Mouse (Mus musculus): ENCODE results near the gene Uckl1. TPM values are rescaled to one million over a fixed set of nuclear protein-coding genes. Genes with fewer than 3 reads are reported as not detected.

The Uckl1 gene
- polyA plus RNA-seq, 1 experiment from 2014 or later, result 43.5 TPM

DNA sequence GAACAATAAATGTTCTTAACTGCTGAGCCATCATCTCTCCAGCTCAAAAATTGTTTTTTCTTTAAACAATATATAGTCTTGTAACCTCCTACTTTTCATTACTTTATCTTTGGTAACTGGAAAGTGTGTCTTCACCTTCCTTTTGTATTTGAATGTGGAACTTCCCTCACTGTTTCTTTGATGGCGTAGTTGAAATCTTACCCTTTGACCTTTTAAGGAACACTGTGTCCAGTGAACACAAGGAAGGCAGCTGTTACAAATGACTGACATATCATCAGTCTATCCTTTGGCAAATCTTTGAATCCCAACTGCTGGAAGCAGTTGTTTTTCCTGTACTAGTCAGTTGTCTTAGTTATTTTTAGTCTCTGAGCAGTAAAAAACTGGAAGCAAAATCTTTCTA lies 55.6 kb downstream of the Uckl1 start:
- Histone ChIP-seq H3K27ac (no peak overlapping the region), H3K4me3 (no peak overlapping the region), H3K9ac (no peak overlapping the region), H3K4me2 (replicated peaks) (no peak overlapping the region), H3K36me3 (peaks cover 47% of the 10 kb centered on the region), H3K27me3 (no peaks in the 10 kb centered on the region), H3K9me3 (peaks cover 24% of the 10 kb centered on the region; the same call in 1 of the 2 replicates), H3K4me1 (peaks cover 6% of the 10 kb centered on the region; the same call in 1 of the 2 replicates)
- 83% methylated on average over 1 of the region's 1 CpGs for WGBS
- ATAC-seq (ENCODE audit: low FRiP score, low read depth), result no peak

DNA sequence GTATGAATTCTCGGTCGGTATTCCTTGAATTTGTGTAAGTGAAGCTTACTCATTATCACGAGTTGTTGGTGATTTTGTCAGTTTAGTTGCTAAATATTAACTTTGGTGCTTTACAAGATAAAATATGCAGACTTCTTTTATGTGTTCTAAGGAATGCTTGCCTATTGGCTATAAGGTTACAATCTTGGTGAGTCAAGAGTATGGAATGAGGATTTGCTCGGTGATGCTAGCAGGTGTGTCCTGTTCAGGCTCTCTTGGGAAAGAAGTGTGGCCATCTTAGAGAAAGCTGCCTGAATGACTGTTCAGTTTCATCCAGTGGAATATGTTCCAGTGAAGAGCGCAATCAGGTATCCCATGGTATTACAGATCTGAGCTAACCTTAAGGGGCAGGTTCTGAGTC lies 59.2 kb downstream of the Uckl1 start:
- Histone ChIP-seq H3K9me3 (peaks cover 9% of the 10 kb centered on the region; the same call in 1 of the 2 replicates), H3K36me3 (peaks cover 27% of the 10 kb centered on the region), H3K4me2 (replicated peaks) (no peak overlapping the region), H3K27me3 (no peaks in the 10 kb centered on the region), H3K27ac (no peak overlapping the region), H3K4me3 (no peak overlapping the region), H3K4me1 (peaks cover 19% of the 10 kb centered on the region), H3K9ac (no peak overlapping the region)
- no peak for ATAC-seq (ENCODE audit: low FRiP score, low read depth)
- 83% methylated on average over 5 of the region's 5 CpGs for WGBS

- Histone ChIP-seq H3K9ac (no peak overlapping the region), H3K36me3 (peaks cover 8% of the 10 kb centered on the region), H3K27ac (no peak overlapping the region), H3K4me2 (replicated peaks) (0 out of 2 replicates have a peak overlapping the region, but pooled peaks have one; percentile 1), H3K4me3 (no peak overlapping the region), H3K4me1 (peaks cover 26% of the 10 kb centered on the region), H3K27me3 (no peaks in the 10 kb centered on the region), H3K9me3 (no peaks in the 10 kb centered on the region)
- 76% methylated on average over 5 of the region's 5 CpGs for WGBS
- no peak for ATAC-seq (ENCODE audit: low FRiP score, low read depth)
These were observed 61.9 kb downstream of the Uckl1 start for GRCm38 (mm10) chr2:181522811-181523210.

DNA sequence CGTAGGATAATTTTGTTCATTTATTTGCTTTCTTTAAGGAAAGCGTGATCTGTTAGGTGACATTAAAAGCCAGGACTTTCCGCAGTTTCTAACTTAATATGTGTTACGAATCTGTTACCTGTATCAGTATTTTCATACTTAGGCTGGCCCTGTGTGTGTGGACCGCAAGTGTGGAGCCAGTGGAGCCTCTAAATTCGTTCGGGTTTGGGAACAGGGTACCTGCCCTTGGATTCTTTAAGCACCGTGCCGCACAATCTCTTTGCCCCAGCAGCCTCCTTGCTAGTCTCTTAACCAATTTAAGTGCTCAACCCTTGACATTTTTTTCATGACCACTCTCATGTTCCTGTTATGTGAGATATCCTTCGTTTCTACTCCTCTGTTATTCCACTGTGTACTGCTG lies 63.2 kb downstream of the Uckl1 start:
- no peak for ATAC-seq (ENCODE audit: low FRiP score, low read depth)
- WGBS, result 50% methylated on average over 10 of the region's 10 CpGs
- Histone ChIP-seq H3K27ac (no peak overlapping the region), H3K36me3 (peaks cover 17% of the 10 kb centered on the region), H3K4me3 (peak overlapping the region; percentile 87), H3K9me3 (no peaks in the 10 kb centered on the region), H3K4me2 (replicated peaks) (peak overlapping the region; percentile 78), H3K9ac (peak overlapping the region; percentile 94), H3K4me1 (peaks cover 26% of the 10 kb centered on the region), H3K27me3 (no peaks in the 10 kb centered on the region)

DNA sequence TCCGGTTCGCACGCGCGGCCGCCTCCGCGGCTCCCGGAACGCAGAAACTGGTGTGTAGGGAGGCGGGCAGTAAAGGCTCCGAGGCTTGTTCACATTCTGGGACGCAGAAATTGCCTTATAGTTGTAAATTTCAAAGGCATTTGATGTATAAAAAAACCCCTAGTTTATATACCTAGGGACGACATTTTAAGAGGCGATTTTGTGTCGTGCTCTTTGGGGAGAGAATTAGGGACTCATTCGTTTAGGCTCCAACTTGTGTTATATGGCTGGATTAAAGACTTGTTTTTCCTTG lies 63.8 kb downstream of the Uckl1 start:
- ATAC-seq (ENCODE audit: low FRiP score, low read depth), result no peak
- no peaks in the 10 kb centered on the region for H3K27me3 ChIP-seq
- H3K36me3 ChIP-seq, result peaks cover 24% of the 10 kb centered on the region
- H3K4me1 ChIP-seq, result peaks cover 26% of the 10 kb centered on the region
- peak overlapping the region; percentile 87 for H3K4me3 ChIP-seq
- peak overlapping the region; percentile 78 for H3K4me2 ChIP-seq (replicated peaks)
- H3K27ac ChIP-seq, result peak overlapping the region; percentile 97
- peak overlapping the region; percentile 94 for H3K9ac ChIP-seq
- under 1% methylated on average over 17 of the region's 17 CpGs for WGBS
- no peaks in the 10 kb centered on the region for H3K9me3 ChIP-seq

DNA sequence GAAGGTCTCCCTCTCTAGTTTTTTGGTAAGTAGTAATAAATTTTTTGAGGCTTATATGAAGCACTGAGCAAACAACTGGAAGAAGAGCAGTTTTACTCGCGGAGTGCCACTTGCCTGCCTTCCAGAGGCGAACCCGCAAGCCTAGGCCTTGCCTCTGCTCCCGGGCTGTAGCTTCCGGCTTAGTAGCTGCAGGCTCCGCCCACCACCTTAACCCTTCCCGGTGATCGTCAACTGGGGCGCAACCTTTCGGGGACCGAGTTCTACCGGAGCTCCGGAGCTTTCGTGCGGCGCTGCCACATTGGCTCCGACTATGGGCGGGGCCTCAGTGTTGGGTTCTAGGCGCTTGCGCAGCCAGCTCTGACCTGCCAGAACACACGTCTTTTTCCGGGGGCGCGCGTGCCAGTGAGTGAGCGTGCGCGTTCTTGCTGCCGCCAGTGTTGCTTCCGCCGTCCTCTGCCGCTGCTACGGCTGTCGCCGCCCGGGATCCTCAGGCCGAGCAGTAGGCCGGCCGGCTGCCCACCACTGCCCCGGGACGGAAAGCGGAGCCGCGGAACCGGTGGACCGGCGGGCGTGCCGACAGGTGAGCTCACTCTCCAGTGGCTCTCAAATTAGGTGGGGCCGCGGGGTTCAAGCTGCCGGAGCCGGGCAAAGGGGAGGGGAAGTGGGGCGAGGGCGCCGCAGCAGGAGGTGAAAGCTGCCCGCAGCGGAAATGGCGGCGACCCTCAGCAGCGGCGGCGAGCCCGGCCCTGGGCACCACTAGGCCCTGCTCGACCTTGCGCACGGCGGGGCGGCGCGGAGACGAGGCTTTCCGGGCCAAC lies 64.4 kb downstream of the Uckl1 start, which contains the start of gene Dnajc5:
Gene Dnajc5 (plus strand): TSS at position 368 of the 818 bp plus-strand sequence.
- H3K9ac ChIP-seq, result peak within 1 kb of the TSS; percentile 94
- under 1% methylated on average over 74 of the region's 74 CpGs for WGBS
- peaks cover 27% of the 10 kb centered on the region for H3K36me3 ChIP-seq
- H3K4me3 ChIP-seq, result peak within 1 kb of the TSS; percentile 87
- peaks cover 26% of the 10 kb centered on the region for H3K4me1 ChIP-seq
- peak within 1 kb of the TSS; percentile 78 for H3K4me2 ChIP-seq (replicated peaks)
- H3K9me3 ChIP-seq, result no peaks in the 10 kb centered on the region
- H3K27ac ChIP-seq, result peak within 1 kb of the TSS; percentile 97
- ATAC-seq (ENCODE audit: low FRiP score, low read depth), result peak; percentile 98
- no peaks in the 10 kb centered on the region for H3K27me3 ChIP-seq

DNA sequence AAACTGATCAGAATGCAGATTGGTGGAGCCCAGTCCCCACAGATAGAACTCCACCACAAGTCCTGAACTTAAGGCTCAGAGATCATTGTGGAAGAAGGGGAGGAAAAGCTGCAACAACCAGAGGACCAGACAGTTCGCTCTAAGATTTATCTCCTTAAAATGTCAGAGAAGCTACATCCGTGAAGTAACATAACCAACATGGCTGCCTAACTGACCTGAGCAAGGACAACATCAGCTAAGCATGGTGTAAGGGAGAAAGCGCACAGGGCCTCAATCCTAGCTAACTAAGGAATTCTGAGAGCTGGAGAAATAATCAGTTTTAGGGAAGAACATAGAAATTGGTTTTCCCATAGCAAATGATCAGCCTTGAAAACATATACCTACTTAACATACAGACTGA lies 65.5 kb downstream of the Uckl1 start:
- Histone ChIP-seq H3K4me3 (peak overlapping the region; percentile 87), H3K4me1 (peaks cover 21% of the 10 kb centered on the region), H3K4me2 (replicated peaks) (peak overlapping the region; percentile 78), H3K27me3 (no peaks in the 10 kb centered on the region), H3K36me3 (peaks cover 38% of the 10 kb centered on the region), H3K9me3 (no peaks in the 10 kb centered on the region), H3K9ac (peak overlapping the region; percentile 94), H3K27ac (peak overlapping the region; percentile 97)
- 79% methylated on average over 3 of the region's 3 CpGs for WGBS
- ATAC-seq (ENCODE audit: low FRiP score, low read depth), result no peak

Small RNA genes lying within 50 kb of the gene (microRNA-seq; reads per million reads assigned to microRNA genes)
- not detected for gene Mir7006

Other genes starting within 250 kb of the Uckl1 start
- 43.9 and 49.5 TPM in 2 replicates for gene Zgpat, start 220.0 kb downstream of the Uckl1 start, polyA plus RNA-seq (2015; fragmentation: Nextera tagmentation; extraction: Ambion mirVana)
- 77.1 and 79.2 TPM in 2 replicates for gene Arfrp1, start 219.5 kb downstream of the Uckl1 start, polyA plus RNA-seq (2015; fragmentation: Nextera tagmentation; extraction: Ambion mirVana)
- gene Lime1, start 204.8 kb downstream of the Uckl1 start, polyA plus RNA-seq (2015; fragmentation: Nextera tagmentation; extraction: Ambion mirVana), result 26.5 and 28.1 TPM in 2 replicates
- 5.7 and 6.1 TPM in 2 replicates for gene Zbtb46, start 125.5 kb downstream of the Uckl1 start, polyA plus RNA-seq (2015; fragmentation: Nextera tagmentation; extraction: Ambion mirVana)
- 0.08 and 0.18 TPM in 2 replicates for gene Abhd16b, start 91.7 kb downstream of the Uckl1 start, polyA plus RNA-seq (2015; fragmentation: Nextera tagmentation; extraction: Ambion mirVana)
- 162 and 169 TPM in 2 replicates for gene Tpd52l2, start 87.8 kb downstream of the Uckl1 start, polyA plus RNA-seq (2015; fragmentation: Nextera tagmentation; extraction: Ambion mirVana)
- 101 and 102 TPM in 2 replicates for gene Dnajc5, start 64.4 kb downstream of the Uckl1 start, polyA plus RNA-seq (2015; fragmentation: Nextera tagmentation; extraction: Ambion mirVana)
- gene Prpf6, start 7.0 kb upstream of the Uckl1 start, polyA plus RNA-seq (2015; fragmentation: Nextera tagmentation; extraction: Ambion mirVana), result 70.5 and 71.5 TPM in 2 replicates
- gene Zfp512b, start 7.9 kb upstream of the Uckl1 start, polyA plus RNA-seq (2015; fragmentation: Nextera tagmentation; extraction: Ambion mirVana), result 67.2 and 69.4 TPM in 2 replicates
- gene Samd10, start 14.3 kb upstream of the Uckl1 start, polyA plus RNA-seq (2015; fragmentation: Nextera tagmentation; extraction: Ambion mirVana), result 7.8 and 8.6 TPM in 2 replicates
- 0.53 TPM in 1 of 2 replicates, not detected in the other for gene Gm29797, start 72.1 kb upstream of the Uckl1 start, polyA plus RNA-seq (2015; fragmentation: Nextera tagmentation; extraction: Ambion mirVana)
- 28.5 and 30.0 TPM in 2 replicates for gene Sox18, start 86.7 kb upstream of the Uckl1 start, polyA plus RNA-seq (2015; fragmentation: Nextera tagmentation; extraction: Ambion mirVana)
- gene Tcea2, start 95.4 kb upstream of the Uckl1 start, polyA plus RNA-seq (2015; fragmentation: Nextera tagmentation; extraction: Ambion mirVana), result 33.3 and 34.3 TPM in 2 replicates
- gene Rgs19, start 109.1 kb upstream of the Uckl1 start, polyA plus RNA-seq (2015; fragmentation: Nextera tagmentation; extraction: Ambion mirVana), result 79.0 and 82.0 TPM in 2 replicates
- not detected in 2 replicates for gene Lkaaear1, start 113.5 kb upstream of the Uckl1 start, polyA plus RNA-seq (2015; fragmentation: Nextera tagmentation; extraction: Ambion mirVana)
- gene Oprl1, start 130.1 kb upstream of the Uckl1 start, polyA plus RNA-seq (2015; fragmentation: Nextera tagmentation; extraction: Ambion mirVana), result 1.2 and 1.4 TPM in 2 replicates
- 0.06 and 0.38 TPM in 2 replicates for gene Myt1, start 178.4 kb upstream of the Uckl1 start, polyA plus RNA-seq (2015; fragmentation: Nextera tagmentation; extraction: Ambion mirVana)

Data from limb, embryonic 13.5 days (tissue).